Mouse (Mus musculus) midbrain, postnatal 0 days (tissue): ENCODE results near the gene Nxph3. TPM values are rescaled to one million over a fixed set of nuclear protein-coding genes. Genes with fewer than 3 reads are reported as not detected.

Experiments used
- ATAC-seq: fragments of 200-750 bp; cut with Nextera tagmentation; 2 replicates; pipeline ENCODE4 v1.8.0; 2017; ENCODE audit warnings: moderate number of reproducible peaks, mild to moderate bottlenecking, moderate TSS enrichment, moderate library complexity; ENCODE audit not compliant: low FRiP score
- DNase-seq: peaks from one replicate; pipeline ENCODE4 v3.0.0-alpha.2; 2015; ENCODE audit warnings: low spot score
- H3K27ac ChIP-seq: fragments of 300-500 bp; sonication (generic); 2 replicates; pipeline ENCODE4 v1.5.1; 2014; ENCODE audit warnings: low read depth, mild to moderate bottlenecking, low read length, mixed read lengths
- H3K27me3 ChIP-seq: fragments of 300-500 bp; sonication (generic); 2 replicates; pipeline ENCODE4 v1.6.1; 2014; ENCODE audit warnings: low read length, control low read depth, mixed read lengths; ENCODE audit not compliant: insufficient read depth
- H3K36me3 ChIP-seq: fragments of 300-500 bp; sonication (generic); 2 replicates; pipeline ENCODE4 v1.6.1; 2014; ENCODE audit warnings: low read length, control low read depth, mixed read lengths; ENCODE audit not compliant: insufficient read depth
- H3K4me1 ChIP-seq: fragments of 300-500 bp; sonication (generic); 2 replicates; pipeline ENCODE4 v1.6.1; 2014; ENCODE audit warnings: mild to moderate bottlenecking, control low read depth, antibody characterized with exemption, low read length, mixed read lengths; ENCODE audit not compliant: insufficient read depth
- H3K4me2 ChIP-seq: fragments of 300-500 bp; sonication (generic); 2 replicates; pipeline ENCODE4 v1.6.1; 2014; ENCODE audit warnings: low read depth, mild to moderate bottlenecking, low read length, mixed read lengths; ENCODE audit not compliant: poor library complexity, severe bottlenecking
- H3K4me3 ChIP-seq: fragments of 300-500 bp; sonication (generic); 2 replicates; pipeline ENCODE4 v1.5.1; 2014; ENCODE audit warnings: low read depth, mild to moderate bottlenecking, low read length, moderate library complexity
- H3K9ac ChIP-seq: fragments of 300-500 bp; sonication (generic); replicated peaks from 2 replicates; pipeline ENCODE4 v1.6.1; 2014; ENCODE audit warnings: mild to moderate bottlenecking, low read length, moderate library complexity, mixed read lengths; ENCODE audit not compliant: poor library complexity, severe bottlenecking
- H3K9me3 ChIP-seq: fragments of 300-500 bp; sonication (generic); 2 replicates; pipeline ENCODE4 v1.6.1; 2016; ENCODE audit warnings: low read length, control low read depth
- CTCF ChIP-seq: IDR thresholded peaks from 2 replicates; pipeline ENCODE4 v1.5.1; 2016; ENCODE audit warnings: antibody characterized with exemption, mild to moderate bottlenecking
- WGBS: fragments of 180-500 bp; shearing (Covaris S2); extraction: QIAGEN DNeasy Blood & Tissue Kit; methylation state at CpG from one replicate; pipeline ENCODE4 v1.1.7; 2014; 5-methylcytosine and 5-hydroxymethylcytosine counted together
- polyA plus RNA-seq: library from polyadenylated mRNA; unstranded; fragments of >200 nt; fragmentation: Nextera tagmentation; extraction: Ambion mirVana; gene quantifications from 2 replicates; pipeline ENCODE4 v1.2.1, GENCODE M21; 2015
- total RNA-seq: library from RNA; depleted of rRNA; stranded (reverse); fragments of >200 nt; gene quantifications from 2 replicates; pipeline ENCODE4 v1.2.3, GENCODE M21; 2014; rRNA removed

The Nxph3 gene
- total RNA-seq (22.3 and 22.8 TPM in 2 replicates), polyA plus RNA-seq (5.1 and 5.6 TPM in 2 replicates)

GRCm38 (mm10) chr11:95514298-95514861 lies at the start of gene Nxph3:
Nxph3 (minus strand) TSS chr11:95514570.
- H3K9ac ChIP-seq = peak within 1 kb of the TSS; percentile 66
- no peaks in the 10 kb centered on the region for H3K36me3 ChIP-seq
- ATAC-seq = peak; percentile 29; the same call in 1 of the 2 replicates
- peak within 1 kb of the TSS; percentile 51 for H3K4me3 ChIP-seq
- no peaks in the 10 kb centered on the region for H3K4me1 ChIP-seq
- H3K27ac ChIP-seq = no peak within 1 kb of the TSS
- H3K27me3 ChIP-seq = peaks cover 18% of the 10 kb centered on the region
- TF ChIP-seq CTCF = peak; percentile 34; the same call in 1 of the 2 replicates
- DNase-seq = peak; percentile 46
- 1% methylated on average over 53 of the region's 66 CpGs for WGBS
- no peaks in the 10 kb centered on the region for H3K9me3 ChIP-seq
- peak within 1 kb of the TSS; percentile 85 for H3K4me2 ChIP-seq

DNA sequence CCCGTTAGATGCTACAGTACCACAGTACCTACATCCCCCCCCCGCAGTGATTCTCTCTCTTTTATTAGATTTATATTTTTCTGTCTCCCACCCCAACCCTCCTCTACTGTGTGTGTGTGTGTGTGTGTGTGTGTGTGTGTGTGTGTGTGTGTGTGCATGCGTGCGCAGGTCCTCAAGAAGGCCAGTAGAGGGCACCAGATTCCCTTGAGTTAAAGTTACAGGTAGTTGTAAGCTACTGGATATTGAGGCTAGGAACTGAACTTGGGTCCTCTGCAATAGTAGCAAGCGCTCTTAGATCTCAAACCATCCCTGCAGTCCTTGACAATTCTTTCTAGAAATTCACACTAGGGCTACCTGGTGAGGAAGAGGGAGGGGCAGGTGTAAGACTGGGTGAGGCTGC lies 49.5 kb upstream of the Nxph3 start:
- no peak overlapping the region for H3K4me2 ChIP-seq
- H3K4me1 ChIP-seq = no peaks in the 10 kb centered on the region
- no peak for DNase-seq
- no peaks in the 10 kb centered on the region for H3K36me3 ChIP-seq
- no peaks in the 10 kb centered on the region for H3K27me3 ChIP-seq
- H3K27ac ChIP-seq = no peak overlapping the region
- 0 out of 2 replicates have a peak, but pooled peaks have one; percentile 3 for TF ChIP-seq CTCF
- ATAC-seq = no peak
- 98% methylated on average over 5 of the region's 5 CpGs for WGBS
- no peak overlapping the region for H3K9ac ChIP-seq
- no peaks in the 10 kb centered on the region for H3K9me3 ChIP-seq
- H3K4me3 ChIP-seq = no peak overlapping the region

DNA sequence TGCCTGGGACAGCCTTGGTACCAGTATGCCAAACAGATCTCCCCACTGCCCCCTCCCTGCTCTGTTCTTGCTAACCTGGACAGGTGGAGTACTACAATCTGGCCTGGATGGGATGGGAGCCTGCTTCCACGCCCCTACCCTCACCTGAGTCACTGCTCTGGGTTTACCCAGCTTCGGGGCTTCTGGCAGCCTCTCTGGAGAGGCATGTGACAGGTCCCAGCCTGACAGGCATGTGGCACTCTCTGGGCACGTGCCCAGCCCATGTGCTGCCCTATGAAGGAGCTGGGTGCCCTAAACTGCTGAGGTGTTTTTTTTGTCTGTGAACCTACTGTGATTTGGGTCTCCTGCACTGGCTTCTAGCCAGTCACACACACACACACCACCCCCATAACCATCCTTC lies 46.4 kb upstream of the Nxph3 start:
- no peak for ATAC-seq
- no peaks in the 10 kb centered on the region for H3K9me3 ChIP-seq
- no peak overlapping the region for H3K4me3 ChIP-seq
- no peaks in the 10 kb centered on the region for H3K36me3 ChIP-seq
- no peak overlapping the region for H3K27ac ChIP-seq
- no peak for DNase-seq
- 70% methylated on average over 3 of the region's 3 CpGs for WGBS
- no peaks in the 10 kb centered on the region for H3K27me3 ChIP-seq
- TF ChIP-seq CTCF = no peak
- H3K9ac ChIP-seq = 0 out of 2 replicates have a peak overlapping the region, but pooled peaks have one; percentile 8
- no peak overlapping the region for H3K4me2 ChIP-seq
- H3K4me1 ChIP-seq = no peaks in the 10 kb centered on the region

DNA sequence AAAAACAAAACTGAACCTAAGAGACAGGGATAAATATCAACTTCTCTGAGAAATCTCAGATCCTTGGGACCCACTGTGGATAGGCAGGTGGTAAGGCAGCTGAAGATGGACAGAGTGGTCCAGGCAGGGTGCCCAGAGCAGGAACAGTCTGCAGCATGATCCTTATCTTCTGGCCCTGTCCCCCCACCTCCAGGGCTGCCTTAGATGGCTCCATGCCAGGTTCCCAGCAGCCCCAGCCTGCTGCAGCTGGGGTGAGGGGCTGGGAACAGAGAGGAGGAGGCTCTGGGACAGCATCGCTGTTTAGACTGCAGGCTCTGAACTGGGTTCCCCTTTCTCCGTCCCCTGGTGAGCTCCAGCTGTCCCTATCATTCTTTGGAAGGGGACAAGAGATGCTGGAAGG lies 45.4 kb upstream of the Nxph3 start:
- Histone ChIP-seq H3K9ac (no peak overlapping the region), H3K27me3 (no peaks in the 10 kb centered on the region), H3K4me3 (no peak overlapping the region), H3K27ac (no peak overlapping the region), H3K4me2 (no peak overlapping the region), H3K36me3 (no peaks in the 10 kb centered on the region), H3K4me1 (no peaks in the 10 kb centered on the region), H3K9me3 (no peaks in the 10 kb centered on the region)
- DNase-seq (peak; percentile 64), ATAC-seq (no peak)
- WGBS = 72% methylated on average over 2 of the region's 2 CpGs
- no peak for TF ChIP-seq CTCF

GRCm38 (mm10) chr11:95557719-95558118 lies 43.3 kb upstream of the Nxph3 start:
- 21% methylated on average over 6 of the region's 6 CpGs for WGBS
- Histone ChIP-seq H3K27ac (no peak overlapping the region), H3K27me3 (no peaks in the 10 kb centered on the region), H3K4me2 (no peak overlapping the region), H3K9ac (no peak overlapping the region), H3K36me3 (no peaks in the 10 kb centered on the region), H3K4me1 (no peaks in the 10 kb centered on the region), H3K4me3 (no peak overlapping the region), H3K9me3 (no peaks in the 10 kb centered on the region)
- ATAC-seq = no peak
- peak; percentile 67 for DNase-seq
- TF ChIP-seq CTCF = no peak

- Histone ChIP-seq H3K9ac (no peak overlapping the region), H3K4me3 (no peak overlapping the region), H3K4me1 (no peaks in the 10 kb centered on the region), H3K27me3 (no peaks in the 10 kb centered on the region), H3K4me2 (no peak overlapping the region), H3K27ac (no peak overlapping the region), H3K9me3 (no peaks in the 10 kb centered on the region), H3K36me3 (no peaks in the 10 kb centered on the region)
- TF ChIP-seq CTCF = no peak
- ATAC-seq (no peak), DNase-seq (no peak)
- 84% methylated on average over 6 of the region's 6 CpGs for WGBS
Measured at GRCm38 (mm10) chr11:95557032-95557431, 42.7 kb upstream of the Nxph3 start.
